Mouse (Mus musculus) cerebellum, postnatal 25 days (tissue): ENCODE data around the gene H2-Ke6.

Source experiments
- DNase-seq, 2 experiments: peaks; one replicate each; pipeline ENCODE4 v3.0.0; 2021; ENCODE audit warnings: mixed read lengths in 2 of 2

H2-Ke6 gene

GRCm38 (mm10) chr17:33995651-33996050 is 32.2 kb downstream of the H2-Ke6 start:
- no peak for DNase-seq

GRCm38 (mm10) chr17:33994959-33995358 is 32.9 kb downstream of the H2-Ke6 start:
- DNase-seq = no peak

GRCm38 (mm10) chr17:33991788-33992664 is 35.8 kb downstream of the H2-Ke6 start:
- peak; percentile 45 to 72 for DNase-seq

- peak; percentile 77 to 86 for DNase-seq
Observed at GRCm38 (mm10) chr17:33982136-33982535, 45.7 kb downstream of the H2-Ke6 start.

- DNase-seq = peak; percentile 86 to 90
Observed at GRCm38 (mm10) chr17:33981192-33981909, 46.5 kb downstream of the H2-Ke6 start.

GRCm38 (mm10) chr17:33980181-33981035 is 47.5 kb downstream of the H2-Ke6 start:
- no peak for DNase-seq

GRCm38 (mm10) chr17:33979512-33980050 is 48.3 kb downstream of the H2-Ke6 start:
- no peak for DNase-seq

- DNase-seq = peak; percentile 77 to 82
Observed at GRCm38 (mm10) chr17:33978631-33979031, 49.2 kb downstream of the H2-Ke6 start.

- DNase-seq = peak in 1 of 2 experiments; percentile 35
Observed at GRCm38 (mm10) chr17:33977861-33978557, 49.9 kb downstream of the H2-Ke6 start.
